Mouse (Mus musculus) MEL (cell line): ENCODE results near the gene Vash1.

Experiments used
- CHD2 ChIP-seq: IDR thresholded peaks from 2 replicates; pipeline ENCODE4 v1.6.1; 2011; ENCODE audit warnings: low read length, improper control_type of control experiment
- CTCF ChIP-seq, 3 experiments: IDR thresholded peaks in 2 of 3; conservative IDR thresholded peaks in 1 of 3; 2 replicates each; pipeline ENCODE4 v1.5.1; 2011 to 2012; ENCODE audit warnings: low read length in 3 of 3, low read depth in 2 of 3, mild to moderate bottlenecking in 2 of 3, improper control_type of control experiment in 1 of 3, inconsistent platforms in 1 of 3, mixed read lengths in 1 of 3, moderate library complexity in 1 of 3; ENCODE audit not compliant: control insufficient read depth in 1 of 3, insufficient read depth in 1 of 3, poor library complexity in 1 of 3, severe bottlenecking in 1 of 3
- E2F4 ChIP-seq: IDR thresholded peaks from 2 replicates; pipeline ENCODE4 v1.6.1; 2011; ENCODE audit warnings: low read depth, low read length, improper control_type of control experiment, borderline replicate concordance
- ELF1 ChIP-seq: IDR thresholded peaks from 2 replicates; pipeline ENCODE4 v1.6.1; 2014; ENCODE audit warnings: low read depth, mild to moderate bottlenecking, inconsistent platforms, low read length, improper control_type of control experiment, moderate library complexity
- ETS1 ChIP-seq: IDR thresholded peaks from 2 replicates; pipeline ENCODE4 v1.6.1; 2012; ENCODE audit warnings: low read depth, mild to moderate bottlenecking, inconsistent platforms, low read length, improper control_type of control experiment, moderate library complexity
- GATA1 ChIP-seq: IDR thresholded peaks from 2 replicates; pipeline ENCODE4 v1.6.1; 2011; ENCODE audit warnings: low read depth, low read length, improper control_type of control experiment
- KAT2A ChIP-seq: conservative IDR thresholded peaks from 2 replicates; pipeline ENCODE4 v1.6.1; 2012; ENCODE audit warnings: low read depth, low read length, improper control_type of control experiment, inconsistent platforms
- MAFK ChIP-seq: IDR thresholded peaks from 2 replicates; pipeline ENCODE4 v1.6.1; 2011; ENCODE audit warnings: low read depth, mild to moderate bottlenecking, low read length, improper control_type of control experiment, borderline replicate concordance
- MEF2A ChIP-seq: IDR thresholded peaks from 2 replicates; pipeline ENCODE4 v1.6.1; 2014; ENCODE audit warnings: low read depth, mild to moderate bottlenecking, inconsistent platforms, low read length, improper control_type of control experiment; ENCODE audit not compliant: poor library complexity, insufficient replicate concordance, severe bottlenecking; ENCODE audit errors: extremely low read depth
- MYB ChIP-seq: IDR thresholded peaks from 2 replicates; pipeline ENCODE4 v1.6.1; 2011; ENCODE audit warnings: mild to moderate bottlenecking, low read depth, low read length, improper control_type of control experiment
- POLR2A ChIP-seq, 2 experiments: IDR thresholded peaks; 2 replicates each; pipeline ENCODE4 v1.6.1; 2011 to 2012; ENCODE audit warnings: low read length in 2 of 2, mild to moderate bottlenecking in 2 of 2, control low read depth in 1 of 2, improper control_type of control experiment in 1 of 2, low read depth in 1 of 2, moderate library complexity in 1 of 2; ENCODE audit not compliant: control insufficient read depth in 1 of 2, insufficient read depth in 1 of 2, poor library complexity in 1 of 2
- TCF12 ChIP-seq: IDR thresholded peaks from 2 replicates; pipeline ENCODE4 v1.6.1; 2014; ENCODE audit warnings: low read depth, mild to moderate bottlenecking, inconsistent platforms, low read length, improper control_type of control experiment, moderate library complexity
- ZKSCAN1 ChIP-seq: IDR thresholded peaks from 2 replicates; pipeline ENCODE4 v1.6.1; 2012; ENCODE audit warnings: low read depth, mild to moderate bottlenecking, inconsistent platforms, low read length, improper control_type of control experiment, moderate library complexity

DNA sequence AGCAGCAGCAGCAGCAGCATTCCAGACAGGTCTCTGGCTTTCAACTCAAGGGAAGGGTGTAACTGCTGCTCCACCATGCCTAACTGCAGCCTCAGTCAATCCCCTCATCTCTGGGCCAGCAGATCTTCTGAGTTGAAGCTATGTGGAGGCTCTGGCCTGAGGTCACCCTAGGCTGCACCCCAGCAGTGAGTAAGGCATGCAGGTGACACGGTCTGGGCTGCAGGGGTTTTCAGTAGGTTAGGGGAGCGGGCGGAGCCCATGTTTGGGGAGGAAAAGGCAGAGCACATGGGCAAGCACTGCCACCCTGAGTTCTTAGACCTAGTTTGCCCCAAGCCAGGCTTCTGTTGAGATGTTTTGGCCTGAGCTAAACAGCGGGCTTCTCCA is 22.4 kb downstream of the Vash1 start:
- no peak for TF ChIP-seq GATA1
- TF ChIP-seq MAFK: no peak
- TF ChIP-seq CTCF (IDR thresholded peaks at IDR 0.05 in 2 of 3, conservative IDR thresholded peaks at IDR 0.05 in 1 of 3; ENCODE audit: control insufficient read depth in 1 of 3, insufficient read depth in 1 of 3, low read depth in 2 of 3, low read length in 3 of 3, poor library complexity in 1 of 3, severe bottlenecking in 1 of 3): no peak
- TF ChIP-seq TCF12: no peak
- TF ChIP-seq CHD2: no peak
- TF ChIP-seq ZKSCAN1: no peak
- TF ChIP-seq ETS1: no peak
- TF ChIP-seq ELF1: no peak
- TF ChIP-seq KAT2A: no peak
- no peak for TF ChIP-seq E2F4
- TF ChIP-seq POLR2A (IDR thresholded peaks at IDR 0.05; ENCODE audit: control insufficient read depth in 1 of 2, insufficient read depth in 1 of 2, low read depth in 1 of 2, low read length in 2 of 2, poor library complexity in 1 of 2): no peak
- TF ChIP-seq MYB: no peak
- TF ChIP-seq MEF2A: no peak
